Mouse (Mus musculus) kidney, adult 8-10 months (tissue): ENCODE measurements around the gene Utp18.

ENCODE experiments used
- DNase-seq, 2 experiments: peaks; one replicate each; pipeline ENCODE4 v3.0.0; 2022

Gene Utp18

DNA sequence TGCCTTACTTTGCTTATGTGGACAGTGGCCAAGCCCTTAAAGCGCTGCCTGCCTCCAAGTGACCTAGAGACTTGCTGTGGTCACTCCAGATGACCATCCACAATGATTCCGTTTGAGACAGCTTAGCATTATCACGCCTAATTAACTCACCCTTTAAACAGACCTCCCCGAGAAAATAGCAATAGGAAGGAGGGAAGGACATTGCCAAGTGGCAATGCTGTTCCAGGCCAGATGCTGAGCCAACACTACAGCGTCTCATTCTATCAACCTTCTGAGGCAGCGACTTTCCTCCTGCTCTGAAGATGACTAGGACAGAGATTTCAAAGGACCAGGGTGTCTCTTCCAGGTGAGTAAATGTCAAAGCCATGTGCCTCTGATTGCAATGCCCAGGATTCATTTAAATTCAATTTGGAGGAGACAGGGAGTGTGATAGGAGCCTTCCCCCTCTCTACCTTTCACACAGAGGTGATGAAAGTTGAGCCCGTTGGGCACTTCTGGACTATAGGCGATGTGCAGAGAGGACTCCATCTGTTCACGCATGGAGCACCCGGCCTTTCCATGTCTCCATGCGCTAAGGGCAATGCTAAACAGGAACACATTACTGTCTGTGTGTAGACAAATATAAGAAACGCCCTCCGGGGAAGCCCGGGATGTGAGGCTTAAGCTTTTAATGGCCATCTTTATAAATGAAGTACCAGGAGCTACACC lies 56.8 kb downstream of the Utp18 start:
- DNase-seq, result no peak

DNA sequence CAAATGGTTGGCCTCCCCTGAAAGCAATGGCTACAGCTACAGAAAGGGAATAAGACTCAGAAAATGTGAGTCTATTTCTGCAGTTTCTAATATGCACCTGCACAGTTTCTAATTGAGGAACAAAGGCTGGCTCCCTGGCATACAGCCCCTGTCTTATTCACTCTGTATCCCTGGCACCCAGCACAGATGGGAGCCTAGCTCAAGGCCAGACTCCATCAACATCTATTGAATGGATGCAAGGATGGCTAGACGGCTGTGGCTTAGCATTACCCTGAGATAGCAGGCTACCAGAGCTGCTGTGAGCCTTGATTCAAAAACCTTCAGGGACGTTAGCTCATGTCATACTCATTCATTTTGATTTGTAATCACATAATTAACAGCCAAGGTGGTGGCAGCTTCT lies 63.3 kb downstream of the Utp18 start:
- no peak for DNase-seq

DNA sequence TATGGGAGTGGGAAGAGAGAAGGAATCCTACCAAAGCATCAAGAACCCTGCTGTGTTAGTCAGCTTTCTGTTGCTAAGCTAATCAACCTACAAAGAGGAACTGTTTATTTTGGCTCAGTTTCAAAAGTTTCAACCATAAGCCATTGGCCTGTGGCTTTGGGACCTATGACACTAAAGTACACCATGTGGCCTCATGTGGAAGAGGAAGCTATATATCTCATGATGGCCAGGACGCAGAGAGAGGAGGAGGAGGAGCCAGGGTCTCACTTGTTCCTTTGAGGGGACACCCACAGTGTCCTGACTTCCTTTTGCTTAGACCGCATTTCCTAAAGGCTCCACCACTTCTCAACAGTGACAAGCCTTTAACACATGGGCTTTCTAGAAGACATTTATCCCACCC lies 64.0 kb downstream of the Utp18 start:
- DNase-seq, result no peak

DNA sequence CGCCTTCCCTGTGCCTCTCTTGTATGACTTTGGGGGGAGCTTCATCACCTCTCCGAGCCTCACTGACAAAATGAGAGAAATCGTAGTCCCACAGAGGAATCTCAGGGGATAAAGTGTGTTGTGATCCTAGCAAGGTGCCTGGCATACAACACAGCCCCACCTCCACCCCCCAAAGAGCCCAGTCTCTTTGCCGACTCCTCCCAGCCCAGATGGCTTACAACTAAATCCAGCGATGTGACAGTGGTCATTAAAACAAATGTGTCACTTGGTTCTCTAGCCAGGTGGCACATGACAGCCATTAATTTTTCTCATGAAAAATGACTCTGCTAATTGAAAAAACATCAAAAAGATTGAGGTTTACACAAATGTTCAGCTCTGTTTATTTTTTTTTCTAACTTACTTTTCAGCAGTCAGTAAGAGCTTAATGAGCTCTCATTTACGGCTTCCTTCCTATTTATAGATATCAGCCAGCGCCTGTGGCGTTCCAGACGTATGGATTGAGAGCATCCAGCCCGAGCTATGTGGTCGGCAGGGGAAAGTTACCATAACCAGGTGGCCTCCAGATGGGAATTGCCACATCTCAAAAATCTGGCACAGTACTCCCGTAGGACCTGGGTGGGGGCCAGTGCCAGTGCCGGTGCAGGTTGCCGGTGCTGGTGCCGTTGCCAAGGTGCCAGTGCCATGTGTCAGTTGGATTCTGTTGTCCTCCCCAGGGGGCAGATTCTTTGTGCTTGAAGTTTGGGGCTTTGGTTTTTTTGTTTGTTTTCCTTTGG lies 67.4 kb downstream of the Utp18 start:
- DNase-seq, result no peak

DNA sequence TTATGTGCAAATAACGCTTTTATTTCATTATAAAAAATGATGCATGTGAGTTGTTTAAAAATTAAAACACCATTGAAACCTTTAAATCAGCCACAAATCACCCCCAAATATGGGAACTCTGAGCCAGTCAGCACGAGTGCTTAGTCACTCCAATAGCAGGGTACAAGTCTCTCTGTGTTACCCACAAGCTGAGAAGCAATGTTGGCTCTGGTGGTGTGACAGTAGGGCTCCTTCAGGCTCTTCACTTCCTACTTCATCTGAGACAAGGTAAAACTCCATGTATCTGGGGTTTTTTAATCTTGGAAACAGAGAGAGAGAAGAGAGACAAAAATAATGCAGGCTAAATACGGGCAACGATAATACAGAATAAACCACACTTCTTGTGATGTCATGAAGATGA lies 72.6 kb downstream of the Utp18 start:
- no peak for DNase-seq

DNA sequence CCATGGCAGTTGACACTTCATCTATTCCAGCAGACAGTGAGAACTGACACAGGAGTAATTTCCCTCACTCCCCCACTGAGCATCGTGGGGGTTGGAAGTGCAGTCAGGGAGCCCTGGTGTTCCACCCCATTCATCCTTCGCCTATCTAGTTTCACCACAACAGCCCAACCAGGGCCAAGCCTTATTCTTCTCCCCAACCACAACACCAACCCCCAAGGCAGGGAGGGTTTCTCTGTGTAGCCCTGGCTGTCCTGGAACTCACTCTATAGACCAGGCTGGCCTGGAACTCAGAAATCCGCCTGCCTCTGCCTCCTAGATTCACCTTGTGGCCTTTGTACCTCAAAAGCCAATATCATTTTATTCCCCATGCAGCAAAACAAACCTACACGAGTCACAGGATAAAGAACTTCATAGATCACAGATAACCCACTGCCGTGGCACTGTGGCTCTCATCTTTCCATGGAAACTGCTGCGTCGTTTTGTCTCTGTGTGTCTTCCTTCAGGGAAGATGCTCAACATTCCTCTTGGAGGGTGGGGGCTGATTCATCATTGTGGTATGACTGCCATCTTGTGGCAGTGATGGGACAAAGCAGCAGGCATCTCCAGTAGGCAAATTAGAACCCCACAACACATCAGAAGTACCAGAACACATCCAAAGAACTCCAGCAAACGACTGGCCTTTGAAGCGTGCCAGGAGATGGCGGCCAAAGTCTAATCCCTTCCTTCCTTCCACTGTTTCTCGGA lies 73.3 kb downstream of the Utp18 start:
- DNase-seq, result peak; percentile 34 to 44
